Mouse (Mus musculus): ENCODE results near the gene Epha6.

DNA sequence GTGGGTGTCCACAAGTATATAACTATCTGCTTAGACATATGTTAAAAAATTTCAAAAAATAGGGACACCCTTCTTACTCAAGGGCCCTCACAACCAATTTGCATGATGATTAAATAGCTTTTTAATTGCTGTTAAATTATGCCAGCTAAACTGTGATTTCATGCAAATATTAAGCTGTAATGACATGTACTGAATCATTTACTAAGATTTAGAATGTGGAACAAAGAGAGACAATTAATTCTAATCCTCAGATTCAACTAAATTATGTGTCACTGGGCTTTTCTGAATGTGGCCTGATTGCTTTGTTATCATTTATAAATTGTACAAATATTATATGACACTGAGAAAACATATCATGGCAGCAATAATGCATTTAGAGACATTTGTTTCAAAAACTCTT lies 396.2 kb downstream of the Epha6 start:
- TF ChIP-seq CTCF (IDR thresholded peaks at IDR 0.05; ENCODE audit: low read depth, low read length) = no peak
- no peak for TF ChIP-seq TAL1 (conservative IDR thresholded peaks at IDR 0.05; ENCODE audit: low read depth, low read length)
- TF ChIP-seq GATA1 (IDR thresholded peaks at IDR 0.05; ENCODE audit: borderline replicate concordance, low read length) = no peak
- no peak for TF ChIP-seq POLR2AphosphoS5 (IDR thresholded peaks at IDR 0.05; ENCODE audit: insufficient replicate concordance, low read depth, low read length)
- no peak for TF ChIP-seq GATA2 (IDR thresholded peaks at IDR 0.05; ENCODE audit: borderline replicate concordance, low read depth, low read length)
